Mouse (Mus musculus) embryonic facial prominence, embryonic 15.5 days (tissue): ENCODE data around the gene Ankrd7. TPM values are rescaled to one million over a fixed set of nuclear protein-coding genes. Genes with fewer than 3 reads are reported as not detected.
"Not testable (repeated sequence)": the region's sequence is repeated elsewhere in the genome, so short reads cannot be mapped to it uniquely, and the experiment has no call there.

Experiments used
- ATAC-seq: fragments of 200-750 bp; cut with Nextera tagmentation; 2 replicates; pipeline ENCODE4 v1.8.0; 2017; ENCODE audit warnings: low read depth, moderate TSS enrichment; ENCODE audit not compliant: insufficient number of reproducible peaks, low FRiP score, low TSS enrichment
- H3K27ac ChIP-seq: fragments of 300-500 bp; sonication (generic); replicated peaks from 2 replicates; pipeline ENCODE4 v1.5.1; 2015; ENCODE audit warnings: mild to moderate bottlenecking, inconsistent platforms
- H3K27me3 ChIP-seq: fragments of 300-500 bp; sonication (generic); 2 replicates; pipeline ENCODE4 v1.6.1; 2015; ENCODE audit warnings: inconsistent platforms
- H3K36me3 ChIP-seq: fragments of 300-500 bp; sonication (generic); 2 replicates; pipeline ENCODE4 v1.6.1; 2015; ENCODE audit warnings: mild to moderate bottlenecking, inconsistent platforms
- H3K4me1 ChIP-seq: fragments of 300-500 bp; sonication (generic); 2 replicates; pipeline ENCODE4 v1.6.1; 2015; ENCODE audit warnings: inconsistent platforms
- H3K4me2 ChIP-seq: fragments of 300-500 bp; sonication (generic); replicated peaks from 2 replicates; pipeline ENCODE4 v1.6.1; 2015; ENCODE audit warnings: mild to moderate bottlenecking, inconsistent platforms
- H3K4me3 ChIP-seq: fragments of 300-500 bp; sonication (generic); replicated peaks from 2 replicates; pipeline ENCODE4 v1.5.1; 2015; ENCODE audit warnings: mild to moderate bottlenecking, inconsistent platforms
- H3K9ac ChIP-seq: fragments of 300-500 bp; sonication (generic); 2 replicates; pipeline ENCODE4 v1.6.1; 2015; ENCODE audit warnings: inconsistent platforms
- H3K9me3 ChIP-seq: fragments of 300-500 bp; sonication (generic); replicated peaks from 2 replicates; pipeline ENCODE4 v1.6.1; 2016; ENCODE audit warnings: inconsistent platforms
- WGBS: fragments of 180-500 bp; shearing (Covaris S2); methylation state at CpG from one replicate; pipeline ENCODE4 v1.1.7; 2015; 5-methylcytosine and 5-hydroxymethylcytosine counted together
- polyA plus RNA-seq: library from polyadenylated mRNA; unstranded; fragments of >200 nt; fragmentation: Nextera tagmentation; extraction: Ambion mirVana; gene quantifications from 2 replicates; pipeline ENCODE4 v1.2.1, GENCODE M21; 2015

The Ankrd7 gene
- polyA plus RNA-seq = 0.28 TPM in 1 of 2 replicates, not detected in the other

DNA sequence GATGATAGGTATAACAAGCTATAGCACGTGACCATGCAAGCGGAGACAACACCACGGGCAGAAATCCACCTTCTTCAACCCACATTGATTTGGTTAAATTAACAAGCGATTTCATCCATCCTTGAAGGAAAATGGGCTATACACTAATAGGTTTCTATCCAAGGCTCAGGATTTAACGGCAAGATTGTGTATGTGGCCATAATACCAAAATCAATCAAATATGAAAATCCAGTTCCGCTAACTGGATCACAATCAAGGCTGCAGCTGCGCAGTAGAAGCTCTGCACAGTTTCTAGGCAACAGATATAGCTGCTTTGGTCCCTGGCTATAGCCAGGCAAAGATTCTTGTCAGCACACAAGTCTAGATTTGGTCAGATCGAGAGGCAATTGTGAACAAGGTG is at the start of gene Ankrd7:
Gene Ankrd7, plus strand, starts transcription at position 301 of the 400 bp plus-strand sequence.
- Histone ChIP-seq H3K9me3 (no peaks in the 10 kb centered on the region), H3K4me3 (no peak within 1 kb of the TSS), H3K4me1 (no peaks in the 10 kb centered on the region), H3K4me2 (no peak within 1 kb of the TSS), H3K27ac (no peak within 1 kb of the TSS), H3K9ac (no peak within 1 kb of the TSS), H3K27me3 (no peaks in the 10 kb centered on the region), H3K36me3 (no peaks in the 10 kb centered on the region)
- 90% methylated on average over 8 of the region's 8 CpGs for WGBS
- no peak for ATAC-seq

DNA sequence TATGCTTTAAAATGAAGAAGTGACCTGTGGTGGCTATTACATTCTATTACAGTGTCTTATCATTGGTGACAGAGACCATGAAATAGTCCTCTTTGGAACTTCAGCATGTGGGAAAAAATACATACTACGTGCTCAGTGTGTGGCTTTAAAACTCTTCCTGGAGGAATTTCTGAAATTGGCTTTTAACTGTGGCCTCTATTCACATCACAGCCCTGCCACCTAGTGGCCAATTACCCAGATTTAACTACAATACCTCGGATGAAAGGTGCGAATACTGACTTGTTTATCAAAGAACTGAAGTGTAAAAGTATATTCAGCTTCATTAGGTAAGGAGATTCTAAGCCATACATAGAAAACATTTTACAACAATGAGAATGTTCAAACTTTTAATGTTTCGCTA is 46.8 kb upstream of the Ankrd7 start:
- no peaks in the 10 kb centered on the region for H3K36me3 ChIP-seq
- no peaks in the 10 kb centered on the region for H3K4me1 ChIP-seq
- H3K9me3 ChIP-seq = no peaks in the 10 kb centered on the region
- WGBS = 12% methylated on average over 4 of the region's 4 CpGs
- ATAC-seq = no peak
- no peak overlapping the region for H3K27ac ChIP-seq
- H3K27me3 ChIP-seq = no peaks in the 10 kb centered on the region
- no peak overlapping the region for H3K4me2 ChIP-seq
- H3K4me3 ChIP-seq = no peak overlapping the region
- no peak overlapping the region for H3K9ac ChIP-seq

DNA sequence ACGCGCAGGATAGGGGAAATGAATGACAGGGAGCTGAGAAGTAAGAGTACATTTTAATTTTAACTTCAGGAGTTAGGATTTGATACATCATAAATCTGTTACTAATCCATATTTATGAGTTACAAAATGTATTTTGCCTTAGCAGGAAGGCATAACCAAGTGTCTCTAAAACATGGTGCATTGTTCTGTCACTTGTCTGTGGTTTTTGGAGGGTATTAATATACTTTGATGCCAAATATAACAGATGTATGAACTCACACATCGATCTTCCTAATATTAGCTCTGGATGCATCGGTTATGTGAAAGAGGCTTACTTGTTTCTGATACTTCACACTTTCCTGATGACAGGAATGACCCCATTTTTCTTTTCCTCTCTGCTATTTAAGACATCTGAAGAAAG is 45.9 kb upstream of the Ankrd7 start:
- no peak overlapping the region for H3K4me2 ChIP-seq
- no peak overlapping the region for H3K4me3 ChIP-seq
- no peak for ATAC-seq
- no peaks in the 10 kb centered on the region for H3K9me3 ChIP-seq
- H3K27ac ChIP-seq = no peak overlapping the region
- H3K27me3 ChIP-seq = no peaks in the 10 kb centered on the region
- WGBS = 69% methylated on average over 4 of the region's 4 CpGs
- H3K36me3 ChIP-seq = no peaks in the 10 kb centered on the region
- H3K4me1 ChIP-seq = no peaks in the 10 kb centered on the region
- no peak overlapping the region for H3K9ac ChIP-seq

DNA sequence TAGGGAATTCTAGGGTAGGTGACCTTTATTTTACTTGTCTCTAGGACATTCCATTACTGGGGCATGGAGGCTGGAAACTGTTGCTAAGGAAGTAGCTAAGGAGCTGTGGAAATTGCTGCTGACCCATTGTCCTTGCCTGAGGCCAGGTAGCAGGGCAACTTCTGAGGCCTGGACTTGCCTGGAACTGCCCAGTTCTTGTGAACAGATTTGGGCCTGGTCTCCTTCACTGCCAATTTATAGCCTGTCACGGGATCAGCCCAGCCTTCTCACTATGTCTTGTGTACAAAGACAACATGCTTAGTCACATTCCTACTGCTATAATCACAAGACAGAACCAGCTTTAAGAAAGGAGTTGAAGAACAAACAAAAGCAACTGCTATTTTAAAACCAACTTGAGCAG is 43.3 kb upstream of the Ankrd7 start:
- WGBS = 36% methylated on average over 1 of the region's 1 CpGs
- Histone ChIP-seq H3K36me3 (no peaks in the 10 kb centered on the region), H3K4me2 (no peak overlapping the region), H3K27ac (no peak overlapping the region), H3K4me3 (no peak overlapping the region), H3K9me3 (no peaks in the 10 kb centered on the region), H3K9ac (no peak overlapping the region), H3K27me3 (no peaks in the 10 kb centered on the region), H3K4me1 (no peaks in the 10 kb centered on the region)
- ATAC-seq = no peak

DNA sequence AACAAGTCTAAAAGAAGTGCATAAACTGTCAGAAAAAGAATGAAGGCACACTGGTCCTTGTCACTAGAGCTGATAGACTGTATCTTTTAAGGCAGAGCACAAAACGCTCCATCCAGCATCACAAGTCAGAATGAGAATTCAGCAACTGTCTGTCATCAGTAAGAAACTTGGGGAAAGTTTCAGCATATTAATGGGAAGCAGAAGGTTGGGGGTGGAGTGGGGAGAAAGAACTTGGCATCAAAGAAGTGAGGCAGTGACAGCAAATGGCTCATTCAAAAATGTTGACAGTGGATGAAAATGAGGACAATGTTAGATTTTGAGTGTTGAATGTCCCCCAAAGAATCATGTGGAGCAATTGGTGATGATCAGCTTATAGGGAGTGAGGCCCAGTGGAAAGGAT is 33.2 kb upstream of the Ankrd7 start:
- no peak overlapping the region for H3K4me2 ChIP-seq
- no peak overlapping the region for H3K4me3 ChIP-seq
- no peak for ATAC-seq
- no peaks in the 10 kb centered on the region for H3K36me3 ChIP-seq
- H3K9ac ChIP-seq = no peak overlapping the region
- H3K27me3 ChIP-seq = no peaks in the 10 kb centered on the region
- 50% methylated on average over 1 of the region's 1 CpGs for WGBS
- H3K4me1 ChIP-seq = no peaks in the 10 kb centered on the region
- H3K27ac ChIP-seq = no peak overlapping the region
- no peaks in the 10 kb centered on the region for H3K9me3 ChIP-seq

DNA sequence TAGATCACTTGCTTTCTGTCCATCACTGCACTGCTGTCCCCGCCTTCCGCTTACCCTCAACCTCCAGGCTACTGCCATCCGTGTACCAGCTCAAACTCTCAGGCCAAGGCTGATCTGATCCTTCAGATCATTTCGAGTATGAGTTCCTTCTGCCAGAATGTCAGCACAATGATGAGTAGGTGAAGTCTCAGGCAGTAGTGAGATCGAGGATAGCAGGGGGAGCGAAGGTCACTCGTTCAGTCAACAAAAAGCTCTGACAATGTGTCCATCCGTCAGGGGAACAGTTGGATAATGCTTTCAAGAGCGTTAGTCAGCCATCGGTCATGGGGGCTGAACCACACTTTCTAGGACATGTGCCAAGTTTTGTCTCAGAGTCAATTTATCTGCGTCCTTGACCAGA is 21.6 kb upstream of the Ankrd7 start:
- not testable (repeated sequence) for H3K4me2 ChIP-seq, H3K36me3 ChIP-seq, H3K4me1 ChIP-seq, H3K9ac ChIP-seq, H3K4me3 ChIP-seq, H3K27me3 ChIP-seq, H3K9me3 ChIP-seq, H3K27ac ChIP-seq, ATAC-seq
- 75% methylated on average over 4 of the region's 11 CpGs for WGBS

DNA sequence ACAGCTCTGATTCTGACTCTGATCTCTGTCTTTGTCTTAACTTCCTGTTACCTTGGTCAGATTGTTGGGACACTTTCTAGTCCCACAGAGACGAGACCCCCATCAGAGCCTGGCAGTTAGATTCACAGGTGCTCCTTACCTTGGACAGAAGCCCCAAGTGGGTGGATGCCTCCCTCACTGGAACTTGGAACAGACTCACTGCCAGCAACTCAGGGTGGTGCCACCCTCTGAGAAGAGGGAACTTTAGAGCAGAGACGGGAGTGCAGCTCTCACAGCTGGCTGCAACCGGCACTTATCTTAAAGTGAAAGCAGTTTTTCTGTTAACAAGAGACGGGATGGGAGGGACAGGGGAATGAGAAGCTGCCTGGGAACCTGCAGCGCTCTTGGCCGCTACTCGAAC is 20.5 kb upstream of the Ankrd7 start:
- H3K9ac ChIP-seq, ATAC-seq, H3K36me3 ChIP-seq, H3K4me3 ChIP-seq, H3K27me3 ChIP-seq, H3K27ac ChIP-seq, H3K4me2 ChIP-seq, H3K4me1 ChIP-seq, H3K9me3 ChIP-seq: not testable (repeated sequence)
- WGBS = 44% methylated on average over 5 of the region's 7 CpGs

DNA sequence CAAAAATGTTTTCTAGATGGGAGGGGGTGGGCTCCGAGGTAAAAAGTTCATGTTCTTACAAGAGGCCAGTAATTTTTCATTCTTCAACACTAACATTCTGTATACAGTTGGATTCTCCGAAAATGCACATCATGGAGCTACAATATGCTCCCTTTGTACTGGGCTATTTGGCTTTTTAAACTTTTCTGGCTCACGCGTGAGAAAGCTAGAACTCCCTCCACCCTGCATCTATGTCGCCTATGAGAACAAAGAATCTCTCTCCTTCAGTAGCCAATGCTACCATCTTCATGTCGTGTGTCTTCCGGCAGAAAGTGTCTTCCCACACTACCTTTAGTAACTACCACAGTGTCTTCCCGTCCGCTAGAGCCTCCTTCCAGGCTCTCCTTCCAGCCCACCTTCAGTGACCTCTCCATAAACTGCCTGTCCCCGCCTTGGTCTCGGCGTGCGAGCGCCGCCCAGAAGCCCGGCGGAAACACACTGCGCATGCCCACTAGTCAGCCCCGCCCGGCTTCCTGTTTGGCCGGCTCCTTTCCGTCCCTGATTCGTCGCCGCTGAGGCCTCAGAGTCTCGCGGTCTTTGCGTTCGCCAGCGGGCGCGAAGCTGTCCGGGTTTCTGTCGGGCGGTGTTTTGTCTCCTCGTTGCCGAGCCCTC is 17.9 kb upstream of the Ankrd7 start, which contains the start of gene Lsm8:
Gene Lsm8, plus strand, starts transcription at position 529 of the 651 bp plus-strand sequence.
- peak; percentile 100 for ATAC-seq
- Histone ChIP-seq H3K4me3 (peak within 1 kb of the TSS; percentile 86), H3K27me3 (no peaks in the 10 kb centered on the region), H3K9ac (peak within 1 kb of the TSS; percentile 97), H3K27ac (peak within 1 kb of the TSS; percentile 89), H3K36me3 (peaks cover 16% of the 10 kb centered on the region), H3K9me3 (no peaks in the 10 kb centered on the region), H3K4me1 (peaks cover 10% of the 10 kb centered on the region), H3K4me2 (peak within 1 kb of the TSS; percentile 47)
- under 1% methylated on average over 37 of the region's 37 CpGs for WGBS

DNA sequence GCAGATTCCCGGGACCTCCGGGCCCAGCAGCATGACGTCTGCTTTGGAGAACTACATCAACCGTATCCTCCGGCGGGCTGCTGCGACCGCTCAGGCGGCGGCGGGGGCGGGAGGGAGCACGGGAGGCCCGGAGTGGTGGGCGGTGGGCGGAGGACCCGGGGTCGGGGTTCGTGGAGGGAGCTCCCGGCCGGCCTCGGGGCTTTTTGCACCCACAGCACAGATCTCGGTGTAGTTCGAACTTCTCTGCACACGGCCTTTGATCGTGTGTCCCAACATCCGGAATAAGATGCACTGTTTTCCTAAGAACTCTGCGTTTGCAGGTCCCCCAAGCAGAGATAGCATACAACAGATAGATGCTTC is 17.4 kb upstream of the Ankrd7 start:
- peaks cover 10% of the 10 kb centered on the region for H3K4me1 ChIP-seq
- H3K27me3 ChIP-seq = no peaks in the 10 kb centered on the region
- peak overlapping the region; percentile 47 for H3K4me2 ChIP-seq
- H3K36me3 ChIP-seq = peaks cover 19% of the 10 kb centered on the region
- peak overlapping the region; percentile 89 for H3K27ac ChIP-seq
- peak; percentile 76; the same call in 1 of the 2 replicates for ATAC-seq
- peak overlapping the region; percentile 86 for H3K4me3 ChIP-seq
- H3K9me3 ChIP-seq = no peaks in the 10 kb centered on the region
- H3K9ac ChIP-seq = peak overlapping the region; percentile 97
- WGBS = 2% methylated on average over 27 of the region's 28 CpGs

DNA sequence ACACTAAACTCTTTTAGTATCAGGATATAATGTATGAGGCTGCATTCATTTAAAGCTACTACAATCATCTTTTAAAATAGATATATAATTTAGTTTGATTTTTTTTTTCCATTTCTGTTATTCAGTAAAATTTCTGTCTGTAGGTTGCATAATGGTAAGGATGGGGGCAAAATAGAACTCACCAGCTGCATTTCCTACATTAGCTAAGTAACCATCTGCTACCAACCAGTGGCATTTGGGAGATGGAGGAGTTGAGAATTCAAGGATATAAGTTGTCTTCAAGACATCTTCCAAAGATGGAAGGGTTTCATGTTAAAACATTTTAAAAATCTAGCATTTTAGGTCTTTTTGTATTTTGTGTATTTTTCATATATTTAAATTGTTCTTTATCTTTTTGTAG is 10.8 kb upstream of the Ankrd7 start:
- Histone ChIP-seq H3K9ac (no peak overlapping the region), H3K36me3 (peaks cover 42% of the 10 kb centered on the region), H3K4me3 (no peak overlapping the region), H3K4me2 (no peak overlapping the region), H3K27ac (no peak overlapping the region), H3K27me3 (no peaks in the 10 kb centered on the region), H3K4me1 (no peaks in the 10 kb centered on the region), H3K9me3 (no peaks in the 10 kb centered on the region)
- no peak for ATAC-seq

DNA sequence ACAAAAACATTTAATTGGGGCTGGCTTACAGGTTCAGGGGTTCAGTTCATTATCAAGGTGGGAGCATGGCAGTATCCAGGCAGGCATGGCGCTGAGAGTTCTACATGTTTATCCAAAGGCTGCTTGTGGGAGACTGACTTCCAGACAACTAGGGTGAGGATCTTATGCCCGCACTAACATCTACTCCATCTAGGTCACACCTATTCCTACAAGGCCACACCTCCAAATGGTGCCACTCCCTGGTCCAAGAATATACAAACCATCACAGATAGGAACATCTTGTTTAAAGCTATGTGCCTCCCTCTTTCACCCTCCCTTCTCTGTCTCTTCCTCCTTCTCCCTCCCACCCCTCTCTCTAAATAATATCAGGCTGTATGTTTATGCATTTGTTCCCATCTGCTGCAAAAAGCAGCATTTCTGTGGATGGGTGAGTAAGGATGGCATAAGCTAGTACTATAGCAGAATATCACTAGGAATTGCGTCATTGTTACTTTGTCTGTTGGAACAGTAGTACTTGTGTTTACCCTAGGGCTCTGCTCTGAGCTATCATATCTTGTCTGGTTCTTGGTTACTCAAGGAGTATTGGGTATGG is 9.5 kb upstream of the Ankrd7 start:
- Histone ChIP-seq H3K27ac (no peak overlapping the region), H3K4me1 (no peaks in the 10 kb centered on the region), H3K4me2 (no peak overlapping the region), H3K9ac (no peak overlapping the region), H3K36me3 (peaks cover 41% of the 10 kb centered on the region), H3K27me3 (no peaks in the 10 kb centered on the region), H3K9me3 (no peaks in the 10 kb centered on the region), H3K4me3 (no peak overlapping the region)
- WGBS = 97% methylated on average over 3 of the region's 3 CpGs
- no peak for ATAC-seq

DNA sequence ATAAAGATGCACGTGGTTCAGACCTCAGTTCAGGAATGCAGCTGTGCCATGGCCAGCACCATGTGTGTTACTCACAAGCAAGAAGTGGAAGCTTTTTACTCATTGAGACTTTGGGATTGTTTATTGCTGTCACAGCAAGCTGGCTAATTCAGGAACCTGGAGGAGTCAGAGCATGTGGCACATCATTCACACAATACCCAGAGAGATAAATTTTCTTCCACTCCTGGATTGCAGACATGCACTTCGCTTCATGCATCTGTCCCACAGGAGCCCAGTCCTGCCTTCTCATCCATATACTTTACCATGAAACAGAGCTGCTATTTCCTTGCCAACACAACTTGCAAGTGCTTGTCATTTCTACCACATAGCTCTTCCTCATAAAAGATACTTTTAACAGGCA is 22.9 kb downstream of the Ankrd7 start:
- no peak for ATAC-seq
- Histone ChIP-seq H3K27me3 (no peaks in the 10 kb centered on the region), H3K9ac (no peak overlapping the region), H3K4me1 (no peaks in the 10 kb centered on the region), H3K9me3 (no peaks in the 10 kb centered on the region), H3K36me3 (no peaks in the 10 kb centered on the region), H3K4me3 (no peak overlapping the region), H3K4me2 (no peak overlapping the region), H3K27ac (no peak overlapping the region)
- WGBS = 72% methylated on average over 2 of the region's 2 CpGs
